Mouse (Mus musculus) bone marrow, adult 2 months (tissue): ENCODE results near the gene Asrgl1.

ENCODE experiments used
- CTCF ChIP-seq: fragments of 200-500 bp; IDR thresholded peaks from 2 replicates; pipeline ENCODE4 v1.5.1; 2011; ENCODE audit warnings: low read length, control low read depth; ENCODE audit not compliant: control insufficient read depth, insufficient read depth
- POLR2A ChIP-seq: fragments of 200-500 bp; IDR thresholded peaks from 2 replicates; pipeline ENCODE4 v1.6.1; 2011; ENCODE audit warnings: low read depth, mild to moderate bottlenecking, control low read depth, low read length, borderline replicate concordance; ENCODE audit not compliant: control insufficient read depth

GRCm38 (mm10) chr19:9072157-9072530 is 63.3 kb downstream of the Asrgl1 start:
- TF ChIP-seq CTCF (no peak), POLR2A (no peak)
